Mouse (Mus musculus): ENCODE data around the gene Iqcn. TPM values are rescaled to one million over a fixed set of nuclear protein-coding genes. Genes with fewer than 3 reads are reported as not detected.
A peak's percentile ranks its signal among the peaks of the same experiment; 100 is the strongest.

The Iqcn gene
- polyA plus RNA-seq, 1 experiment from 2014 or later, result not detected

GRCm38 (mm10) chr8:70687576-70687975, 15.7 kb upstream of the Iqcn start:
- no peaks in the 10 kb centered on the region for H3K36me3 ChIP-seq (ENCODE audit: inconsistent target)
- H3K79me2 ChIP-seq (ENCODE audit: inconsistent target), result no peaks in the 10 kb centered on the region
- H3K4me3 ChIP-seq (ENCODE audit: inconsistent target), result no peak overlapping the region
- 90% methylated on average over 8 of the region's 8 CpGs for WGBS (ENCODE audit: missing documents)
- no peak overlapping the region for H3K27ac ChIP-seq

- H3K4me3 ChIP-seq (ENCODE audit: inconsistent target), result no peak overlapping the region
- no peak overlapping the region for H3K27ac ChIP-seq
- H3K79me2 ChIP-seq (ENCODE audit: inconsistent target), result no peaks in the 10 kb centered on the region
- no peaks in the 10 kb centered on the region for H3K36me3 ChIP-seq (ENCODE audit: inconsistent target)
- 97% methylated on average over 2 of the region's 3 CpGs for WGBS (ENCODE audit: missing documents)
Measured at GRCm38 (mm10) chr8:70688136-70688535, 15.1 kb upstream of the Iqcn start.

GRCm38 (mm10) chr8:70689892-70690390, 13.3 kb upstream of the Iqcn start:
- Histone ChIP-seq H3K27ac (no peak overlapping the region), H3K36me3 (ENCODE audit: inconsistent target) (no peaks in the 10 kb centered on the region), H3K79me2 (ENCODE audit: inconsistent target) (no peaks in the 10 kb centered on the region), H3K4me3 (ENCODE audit: inconsistent target) (no peak overlapping the region)
- 88% methylated on average over 5 of the region's 5 CpGs for WGBS (ENCODE audit: missing documents)

- H3K27ac ChIP-seq, result no peak overlapping the region
- H3K4me3 ChIP-seq (ENCODE audit: inconsistent target), result no peak overlapping the region
- no peaks in the 10 kb centered on the region for H3K36me3 ChIP-seq (ENCODE audit: inconsistent target)
- H3K79me2 ChIP-seq (ENCODE audit: inconsistent target), result no peaks in the 10 kb centered on the region
- 96% methylated on average over 4 of the region's 4 CpGs for WGBS (ENCODE audit: missing documents)
Measured at GRCm38 (mm10) chr8:70691230-70691629, 12.0 kb upstream of the Iqcn start.

GRCm38 (mm10) chr8:70691727-70692231, 11.5 kb upstream of the Iqcn start:
- Histone ChIP-seq H3K36me3 (ENCODE audit: inconsistent target) (no peaks in the 10 kb centered on the region), H3K4me3 (ENCODE audit: inconsistent target) (no peak overlapping the region), H3K27ac (no peak overlapping the region), H3K79me2 (ENCODE audit: inconsistent target) (no peaks in the 10 kb centered on the region)
- 68% methylated on average over 18 of the region's 20 CpGs for WGBS (ENCODE audit: missing documents)

- H3K36me3 ChIP-seq (ENCODE audit: inconsistent target), result no peaks in the 10 kb centered on the region
- no peak overlapping the region for H3K4me3 ChIP-seq (ENCODE audit: inconsistent target)
- no peak overlapping the region for H3K27ac ChIP-seq
- H3K79me2 ChIP-seq (ENCODE audit: inconsistent target), result no peaks in the 10 kb centered on the region
- 26% methylated on average over 5 of the region's 5 CpGs for WGBS (ENCODE audit: missing documents)
Measured at GRCm38 (mm10) chr8:70693636-70694035, 9.6 kb upstream of the Iqcn start.

GRCm38 (mm10) chr8:70695318-70696018, 7.8 kb upstream of the Iqcn start:
- Histone ChIP-seq H3K27ac (peak overlapping the region; percentile 34), H3K79me2 (ENCODE audit: inconsistent target) (no peaks in the 10 kb centered on the region), H3K36me3 (ENCODE audit: inconsistent target) (no peaks in the 10 kb centered on the region), H3K4me3 (ENCODE audit: inconsistent target) (no peak overlapping the region)
- WGBS (ENCODE audit: missing documents), result 25% methylated on average over 32 of the region's 32 CpGs

- peak overlapping the region; percentile 34 for H3K27ac ChIP-seq
- H3K4me3 ChIP-seq (ENCODE audit: inconsistent target), result no peak overlapping the region
- no peaks in the 10 kb centered on the region for H3K36me3 ChIP-seq (ENCODE audit: inconsistent target)
- no peaks in the 10 kb centered on the region; the same call in 1 of the 2 replicates for H3K79me2 ChIP-seq (ENCODE audit: inconsistent target)
- WGBS (ENCODE audit: missing documents), result 16% methylated on average over 30 of the region's 31 CpGs
Measured at GRCm38 (mm10) chr8:70696019-70696885, 7.0 kb upstream of the Iqcn start.

- Histone ChIP-seq H3K36me3 (ENCODE audit: inconsistent target) (no peaks in the 10 kb centered on the region), H3K79me2 (ENCODE audit: inconsistent target) (no peaks in the 10 kb centered on the region; the same call in 1 of the 2 replicates), H3K4me3 (ENCODE audit: inconsistent target) (no peak overlapping the region), H3K27ac (0 out of 2 replicates have a peak overlapping the region, but pooled peaks have one; percentile 7)
- 91% methylated on average over 4 of the region's 4 CpGs for WGBS (ENCODE audit: missing documents)
Measured at GRCm38 (mm10) chr8:70696946-70697345, 6.3 kb upstream of the Iqcn start.

GRCm38 (mm10) chr8:70697366-70698250, 5.6 kb upstream of the Iqcn start:
- WGBS (ENCODE audit: missing documents), result 81% methylated on average over 12 of the region's 12 CpGs
- H3K27ac ChIP-seq, result peak overlapping the region; percentile 37
- H3K4me3 ChIP-seq (ENCODE audit: inconsistent target), result peak overlapping the region; percentile 27; the same call in 1 of the 2 replicates
- no peaks in the 10 kb centered on the region; the same call in 1 of the 2 replicates for H3K79me2 ChIP-seq (ENCODE audit: inconsistent target)
- no peaks in the 10 kb centered on the region for H3K36me3 ChIP-seq (ENCODE audit: inconsistent target)

- Histone ChIP-seq H3K27ac (peak within 1 kb of the TSS; percentile 74), H3K79me2 (ENCODE audit: inconsistent target) (no peaks in the 10 kb centered on the region; the same call in 1 of the 2 replicates), H3K36me3 (ENCODE audit: inconsistent target) (no peaks in the 10 kb centered on the region), H3K4me3 (ENCODE audit: inconsistent target) (peak within 1 kb of the TSS; percentile 45)
- WGBS (ENCODE audit: missing documents), result 2% methylated on average over 69 of the region's 69 CpGs
Measured at GRCm38 (mm10) chr8:70698310-70699109, 4.7 kb upstream of the Iqcn start, which contains the start of gene Jund. TSS of gene Jund (plus strand) at chr8:70698949.

- H3K27ac ChIP-seq, result peak overlapping the region; percentile 74; the same call in 1 of the 2 replicates
- no peaks in the 10 kb centered on the region for H3K36me3 ChIP-seq (ENCODE audit: inconsistent target)
- 2% methylated on average over 84 of the region's 89 CpGs for WGBS (ENCODE audit: missing documents)
- peak overlapping the region; percentile 45 for H3K4me3 ChIP-seq (ENCODE audit: inconsistent target)
- H3K79me2 ChIP-seq (ENCODE audit: inconsistent target), result no peaks in the 10 kb centered on the region; the same call in 1 of the 2 replicates
Measured at GRCm38 (mm10) chr8:70699116-70699833, 4.0 kb upstream of the Iqcn start.
